Comparison of ENCODE assay signal across 10 mouse cellular contexts in the genomic region with DNA sequence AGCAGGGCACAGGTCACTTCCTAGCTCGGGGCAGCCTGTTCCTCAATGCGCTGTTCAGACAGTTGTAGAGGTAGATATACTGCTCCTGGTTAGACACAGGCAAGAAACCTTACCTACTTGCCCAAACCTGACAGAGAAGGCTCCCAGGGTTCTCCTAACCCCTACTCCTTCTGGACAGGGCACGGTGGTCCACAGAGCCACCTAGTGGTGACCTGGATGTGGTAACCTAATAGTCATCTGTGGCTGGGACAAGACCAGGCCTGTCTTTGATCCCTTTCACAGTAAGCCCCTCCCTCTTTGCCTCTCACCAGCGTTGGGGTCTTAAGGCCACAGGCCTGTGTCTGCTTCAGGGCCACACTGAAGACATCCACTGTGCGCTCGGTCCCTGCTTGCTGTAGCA. TPM values are rescaled to one million over a fixed set of nuclear protein-coding genes. Genes with fewer than 3 reads are reported as not detected.
A peak's percentile ranks its signal among the peaks of the same experiment; 100 is the strongest.
DNase-seq lines count a peak whose midpoint lies in the region; TF ChIP-seq lines count a peak whose summit lies in the region.
"Had no signal": no experiment of that assay in that cellular context is flagged by ENCODE, and none has a peak within 500 bp of the region (broad histone marks: within the 10 kb centered on the region; RNA-seq: fewer than 3 reads in every experiment).

No protein-coding gene starts in this region.

- no peaks in the 10 kb centered on the region for H3K9me3 ChIP-seq in embryonic facial prominence, embryonic 10.5 days
- H3K9me3 ChIP-seq: embryonic facial prominence, embryonic 12.5 days; limb, embryonic 15.5 days had no signal

- DNase-seq in gastrocnemius, postnatal 14 days = peak; percentile 45
- DNase-seq in gastrocnemius, adult 8-10 months (ENCODE audit: low spot score in 2 of 2) = no peak
- peak; percentile 48 for DNase-seq in thymus, adult 2 months
- no peak for DNase-seq in thymus, postnatal 0 days (ENCODE audit: low spot score)
- peak; percentile 76 for DNase-seq in embryonic facial prominence, embryonic 10.5 days (ENCODE audit: low spot score)
- DNase-seq in ovary, postnatal 10 days (ENCODE audit: low spot score) = no peak
- no peak for DNase-seq in urinary bladder, postnatal 10 days (ENCODE audit: low spot score)

- peak; percentile 45; the same call in 1 of the 2 replicates for TF ChIP-seq CTCF in thymus, adult 2 months (IDR thresholded peaks at IDR 0.05; ENCODE audit: borderline replicate concordance, control insufficient read depth, extremely low read depth, insufficient read depth, low read length, poor library complexity)
- TF ChIP-seq CTCF in olfactory bulb, adult 2 months (IDR thresholded peaks at IDR 0.05; ENCODE audit: insufficient read depth, low read depth, low read length) = peak; percentile 31; the same call in 1 of the 2 replicates

- intact Hi-C loops in gastrocnemius, postnatal 14 days (cut with DNase I; ENCODE audit: low total_unique reads) = no loop called here

- no peak overlapping the region for H3K27ac ChIP-seq in thymus, adult 2 months (ENCODE audit: control insufficient read depth, insufficient read depth, low read length)
- no peak overlapping the region for H3K27ac ChIP-seq in embryonic facial prominence, embryonic 10.5 days (replicated peaks)
- H3K27ac ChIP-seq in olfactory bulb, adult 2 months (ENCODE audit: insufficient read depth, low read depth, low read length) = no peak overlapping the region
- H3K27ac ChIP-seq: embryonic facial prominence, embryonic 12.5 days; limb, embryonic 15.5 days had no signal

- 61% methylated on average over 6 of the region's 6 CpGs for WGBS in thymus, adult 2 months
- 30% methylated on average over 6 of the region's 6 CpGs for WGBS in embryonic facial prominence, embryonic 10.5 days
- 54% methylated on average over 6 of the region's 6 CpGs for WGBS in olfactory bulb, adult 2 months

- peaks cover 3% of the 10 kb centered on the region; the same call in 1 of the 2 replicates for H3K27me3 ChIP-seq in thymus, adult 2 months (ENCODE audit: control insufficient read depth, insufficient read depth, low read length)
- H3K27me3 ChIP-seq in embryonic facial prominence, embryonic 10.5 days (replicated peaks; ENCODE audit: low read depth, poor library complexity, severe bottlenecking) = peaks cover 42% of the 10 kb centered on the region

- H3K36me3 ChIP-seq in thymus, adult 2 months (ENCODE audit: control insufficient read depth, insufficient read depth, low read length) = no peaks in the 10 kb centered on the region
- no peaks in the 10 kb centered on the region for H3K36me3 ChIP-seq in embryonic facial prominence, embryonic 10.5 days (replicated peaks)
- H3K36me3 ChIP-seq: embryonic facial prominence, embryonic 12.5 days; limb, embryonic 15.5 days had no signal

- no peak for TF ChIP-seq POLR2A in thymus, adult 2 months (IDR thresholded peaks at IDR 0.05; ENCODE audit: control insufficient read depth, extremely low read depth, insufficient read depth, low read length, poor library complexity)
- no peak for TF ChIP-seq POLR2A in olfactory bulb, adult 2 months (IDR thresholded peaks at IDR 0.05; ENCODE audit: insufficient read depth, low read depth, low read length)

- peaks cover 26% of the 10 kb centered on the region for H3K4me1 ChIP-seq in thymus, adult 2 months (replicated peaks; ENCODE audit: control insufficient read depth, insufficient read depth, low read length)
- peaks cover 41% of the 10 kb centered on the region for H3K4me1 ChIP-seq in embryonic facial prominence, embryonic 10.5 days
- H3K4me1 ChIP-seq in olfactory bulb, adult 2 months (ENCODE audit: control insufficient read depth, insufficient read depth, low read length) = peaks cover 17% of the 10 kb centered on the region

- H3K4me3 ChIP-seq in thymus, adult 2 months (ENCODE audit: control insufficient read depth, insufficient read depth, low read length) = no peak overlapping the region
- H3K4me3 ChIP-seq in embryonic facial prominence, embryonic 10.5 days = no peak overlapping the region
- H3K4me3 ChIP-seq in olfactory bulb, adult 2 months (ENCODE audit: insufficient read depth, low read depth, low read length) = no peak overlapping the region
- H3K4me3 ChIP-seq: embryonic facial prominence, embryonic 12.5 days; limb, embryonic 15.5 days had no signal

RNA-seq across cellular contexts. Expression of a gene that starts 3.5 kb away (rescaled TPM):
- 1 to 10 TPM in 1 of 2 experiments, under 1 TPM in 1; 0.88 to 1.1 TPM for total RNA-seq in gastrocnemius, postnatal 14 days (2021)
- total RNA-seq in gastrocnemius, adult 8-10 months (2022) = under 1 TPM; 0.11 to 0.19 (median 0.17) TPM
- polyA plus RNA-seq in thymus, adult 2 months (2012; rRNA removed) = 1.3 and 1.5 TPM in 2 replicates
- 0.12 and 0.31 TPM in 2 replicates for polyA plus RNA-seq in thymus, postnatal 0 days (2015; fragmentation: Nextera tagmentation; extraction: Ambion mirVana)
- 0.73 and 1.1 TPM in 2 replicates for polyA plus RNA-seq in embryonic facial prominence, embryonic 10.5 days (2016; fragmentation: Nextera tagmentation; extraction: Ambion mirVana)
- 68.5 TPM in 1 of 2 replicates, not detected in the other for polyA plus RNA-seq in olfactory bulb, adult 2 months (2012; ENCODE audit: insufficient read depth, insufficient read length, low replicate concordance, missing spikeins)

RNA-seq across cellular contexts. Expression of a gene that starts 23.9 kb away (rescaled TPM):
- under 1 TPM; 0.18 to 0.41 TPM for total RNA-seq in gastrocnemius, postnatal 14 days (2021)
- under 1 TPM; 0.12 to 0.22 (median 0.15) TPM for total RNA-seq in gastrocnemius, adult 8-10 months (2022)
- polyA plus RNA-seq in thymus, adult 2 months (2012; rRNA removed) = 219 and 275 TPM in 2 replicates
- polyA plus RNA-seq in thymus, postnatal 0 days (2015; fragmentation: Nextera tagmentation; extraction: Ambion mirVana) = 108 and 118 TPM in 2 replicates
- polyA plus RNA-seq in embryonic facial prominence, embryonic 10.5 days (2016; fragmentation: Nextera tagmentation; extraction: Ambion mirVana) = 1.3 and 2.1 TPM in 2 replicates
- not detected in 2 replicates for polyA plus RNA-seq in olfactory bulb, adult 2 months (2012; ENCODE audit: insufficient read depth, insufficient read length, low replicate concordance, missing spikeins)

RNA-seq across cellular contexts. Expression of a gene that starts 38.0 kb away (rescaled TPM):
- 10 to 100 TPM; 25.1 to 26.8 TPM for total RNA-seq in gastrocnemius, postnatal 14 days (2021)
- 10 to 100 TPM; 16.6 to 19.3 (median 18.0) TPM for total RNA-seq in gastrocnemius, adult 8-10 months (2022)
- polyA plus RNA-seq in thymus, adult 2 months (2012; rRNA removed) = 54.7 and 59.4 TPM in 2 replicates
- 32.6 and 34.8 TPM in 2 replicates for polyA plus RNA-seq in thymus, postnatal 0 days (2015; fragmentation: Nextera tagmentation; extraction: Ambion mirVana)
- 48.3 and 50.3 TPM in 2 replicates for polyA plus RNA-seq in embryonic facial prominence, embryonic 10.5 days (2016; fragmentation: Nextera tagmentation; extraction: Ambion mirVana)
- 415 TPM in 1 of 2 replicates, not detected in the other for polyA plus RNA-seq in olfactory bulb, adult 2 months (2012; ENCODE audit: insufficient read depth, insufficient read length, low replicate concordance, missing spikeins)

RNA-seq across cellular contexts. Expression of a gene that starts 58.9 kb away (rescaled TPM):
- 1 to 10 TPM in 1 of 2 experiments, under 1 TPM in 1; 0.78 to 2.5 TPM for total RNA-seq in gastrocnemius, postnatal 14 days (2021)
- under 1 TPM; 0.15 to 0.36 (median 0.27) TPM for total RNA-seq in gastrocnemius, adult 8-10 months (2022)
- 0.50 and 0.77 TPM in 2 replicates for polyA plus RNA-seq in thymus, adult 2 months (2012; rRNA removed)
- polyA plus RNA-seq in thymus, postnatal 0 days (2015; fragmentation: Nextera tagmentation; extraction: Ambion mirVana) = 0.09 and 0.13 TPM in 2 replicates
- not detected in 2 replicates for polyA plus RNA-seq in embryonic facial prominence, embryonic 10.5 days (2016; fragmentation: Nextera tagmentation; extraction: Ambion mirVana)
- not detected in 2 replicates for polyA plus RNA-seq in olfactory bulb, adult 2 months (2012; ENCODE audit: insufficient read depth, insufficient read length, low replicate concordance, missing spikeins)
- polyA plus RNA-seq: embryonic facial prominence, embryonic 12.5 days; limb, embryonic 15.5 days had no signal

Comparison
In these comparisons a context has a peak if more than half of its experiments do, and no peak if none do; other contexts are left out.
1. DNase-seq: peak in gastrocnemius, postnatal 14 days (single experiment), thymus, adult 2 months (single experiment) and embryonic facial prominence, embryonic 10.5 days (single experiment); none in gastrocnemius, adult 8-10 months (0 of 2), thymus, postnatal 0 days (single experiment), ovary, postnatal 10 days (single experiment) and urinary bladder, postnatal 10 days (single experiment).
2. RNA of a gene that starts 3.5 kb away (polyA plus RNA-seq): 68.5 TPM in olfactory bulb, adult 2 months; 1.3 to 1.5 TPM in thymus, adult 2 months, 0.73 to 1.1 TPM in embryonic facial prominence, embryonic 10.5 days and 0.12 to 0.31 TPM in thymus, postnatal 0 days; every median in the first group is over 10 times any median in the second.
3. RNA of a gene that starts 23.9 kb away (polyA plus RNA-seq): 219 to 275 TPM in thymus, adult 2 months and 108 to 118 TPM in thymus, postnatal 0 days; 1.3 to 2.1 TPM in embryonic facial prominence, embryonic 10.5 days and not detected in olfactory bulb, adult 2 months; every median in the first group is over 10 times any median in the second.